Mouse (Mus musculus) MEL (cell line): ENCODE data around the gene Kifap3. TPM values are rescaled to one million over a fixed set of nuclear protein-coding genes. Genes with fewer than 3 reads are reported as not detected.
"Not testable (repeated sequence)": the region's sequence is repeated elsewhere in the genome, so short reads cannot be mapped to it uniquely, and the experiment has no call there.

ENCODE experiments used
- DNase-seq: peaks from one replicate; pipeline ENCODE4 v3.0.0; 2011; ENCODE audit warnings: low read depth, low spot score
- H3K27ac ChIP-seq: 2 replicates; pipeline ENCODE4 v1.5.1; 2012; ENCODE audit warnings: low read depth, mild to moderate bottlenecking, control low read depth, low read length, moderate library complexity; ENCODE audit not compliant: control insufficient read depth
- H3K27me3 ChIP-seq, 2 experiments: fragments of 150-350 bp in 1 of 2; sonication (generic) in 1 of 2; 2 replicates each; pipeline ENCODE4 v1.6.1; 2012; ENCODE audit warnings: low read length in 2 of 2, mild to moderate bottlenecking in 2 of 2, improper control_type of control experiment in 1 of 2, moderate library complexity in 1 of 2; ENCODE audit not compliant: insufficient read depth in 2 of 2, control insufficient read depth in 1 of 2
- H3K36me3 ChIP-seq, 2 experiments: 2 replicates each; pipeline ENCODE4 v1.6.1; 2012 to 2014; ENCODE audit warnings: low read length in 2 of 2, improper control_type of control experiment in 1 of 2, inconsistent platforms in 1 of 2, mild to moderate bottlenecking in 1 of 2; ENCODE audit not compliant: insufficient read depth in 2 of 2, control insufficient read depth in 1 of 2
- H3K4me1 ChIP-seq, 2 experiments: fragments of 150-350 bp in 1 of 2; sonication (generic) in 1 of 2; 2 replicates each; pipeline ENCODE4 v1.6.1; 2012; ENCODE audit warnings: low read length in 2 of 2, improper control_type of control experiment in 1 of 2, mild to moderate bottlenecking in 1 of 2; ENCODE audit not compliant: insufficient read depth in 2 of 2, control insufficient read depth in 1 of 2
- H3K4me3 ChIP-seq, 2 experiments: fragments of 150-350 bp in 1 of 2; sonication (generic) in 1 of 2; 2 replicates each; pipeline ENCODE4 v1.5.1; 2012; ENCODE audit warnings: low read depth in 2 of 2, low read length in 2 of 2, mild to moderate bottlenecking in 2 of 2, moderate library complexity in 2 of 2, control low read depth in 1 of 2, improper control_type of control experiment in 1 of 2; ENCODE audit not compliant: control insufficient read depth in 1 of 2, insufficient read depth in 1 of 2
- H3K79me2 ChIP-seq: 2 replicates; pipeline ENCODE4 v1.6.1; 2012; ENCODE audit warnings: mild to moderate bottlenecking, low read length, moderate library complexity; ENCODE audit not compliant: control insufficient read depth, poor library complexity, insufficient read depth
- H3K9ac ChIP-seq: 2 replicates; pipeline ENCODE4 v1.6.1; 2012; ENCODE audit warnings: low read depth, mild to moderate bottlenecking, control low read depth, low read length, moderate library complexity; ENCODE audit not compliant: control insufficient read depth, poor library complexity, severe bottlenecking
- H3K9me3 ChIP-seq: fragments of 150-350 bp; sonication (generic); replicated peaks from 2 replicates; pipeline ENCODE4 v1.6.1; 2012; ENCODE audit warnings: mild to moderate bottlenecking, low read length, improper control_type of control experiment, moderate library complexity; ENCODE audit not compliant: insufficient read depth
- BHLHE40 ChIP-seq: IDR thresholded peaks from 2 replicates; pipeline ENCODE4 v1.6.1; 2012; ENCODE audit warnings: low read depth, mild to moderate bottlenecking, inconsistent platforms, low read length, improper control_type of control experiment, borderline replicate concordance
- CTCF ChIP-seq, 3 experiments: IDR thresholded peaks in 2 of 3; conservative IDR thresholded peaks in 1 of 3; 2 replicates each; pipeline ENCODE4 v1.5.1; 2011 to 2012; ENCODE audit warnings: low read length in 3 of 3, low read depth in 2 of 3, mild to moderate bottlenecking in 2 of 3, improper control_type of control experiment in 1 of 3, inconsistent platforms in 1 of 3, mixed read lengths in 1 of 3, moderate library complexity in 1 of 3; ENCODE audit not compliant: control insufficient read depth in 1 of 3, insufficient read depth in 1 of 3, poor library complexity in 1 of 3, severe bottlenecking in 1 of 3
- EP300 ChIP-seq, 2 experiments: IDR thresholded peaks; 2 replicates each; pipeline ENCODE4 v1.6.1; 2011; ENCODE audit warnings: improper control_type of control experiment in 2 of 2, low read length in 2 of 2, low read depth in 1 of 2, mild to moderate bottlenecking in 1 of 2
- ETS1 ChIP-seq: IDR thresholded peaks from 2 replicates; pipeline ENCODE4 v1.6.1; 2012; ENCODE audit warnings: low read depth, mild to moderate bottlenecking, inconsistent platforms, low read length, improper control_type of control experiment, moderate library complexity
- GATA1 ChIP-seq: IDR thresholded peaks from 2 replicates; pipeline ENCODE4 v1.6.1; 2011; ENCODE audit warnings: low read depth, low read length, improper control_type of control experiment
- HCFC1 ChIP-seq: IDR thresholded peaks from 2 replicates; pipeline ENCODE4 v1.6.1; 2012; ENCODE audit warnings: low read depth, mild to moderate bottlenecking, inconsistent platforms, low read length, improper control_type of control experiment, moderate library complexity
- MAFK ChIP-seq: IDR thresholded peaks from 2 replicates; pipeline ENCODE4 v1.6.1; 2011; ENCODE audit warnings: low read depth, mild to moderate bottlenecking, low read length, improper control_type of control experiment, borderline replicate concordance
- MAX ChIP-seq: IDR thresholded peaks from 2 replicates; pipeline ENCODE4 v1.6.1; 2011; ENCODE audit warnings: low read length, improper control_type of control experiment
- MEF2A ChIP-seq: IDR thresholded peaks from 2 replicates; pipeline ENCODE4 v1.6.1; 2014; ENCODE audit warnings: low read depth, mild to moderate bottlenecking, inconsistent platforms, low read length, improper control_type of control experiment; ENCODE audit not compliant: poor library complexity, insufficient replicate concordance, severe bottlenecking; ENCODE audit errors: extremely low read depth
- MYB ChIP-seq: IDR thresholded peaks from 2 replicates; pipeline ENCODE4 v1.6.1; 2011; ENCODE audit warnings: mild to moderate bottlenecking, low read depth, low read length, improper control_type of control experiment
- POLR2AphosphoS5 ChIP-seq: IDR thresholded peaks from 2 replicates; pipeline ENCODE4 v1.6.1; 2012; ENCODE audit warnings: low read depth, borderline replicate concordance, mild to moderate bottlenecking, inconsistent platforms, low read length, moderate library complexity, mixed read lengths
- RCOR1 ChIP-seq: IDR thresholded peaks from 2 replicates; pipeline ENCODE4 v1.6.1; 2012; ENCODE audit warnings: low read depth, mild to moderate bottlenecking, inconsistent platforms, low read length, improper control_type of control experiment
- SIN3A ChIP-seq: IDR thresholded peaks from 2 replicates; pipeline ENCODE4 v1.6.1; 2012; ENCODE audit warnings: low read length, improper control_type of control experiment, inconsistent platforms
- TAL1 ChIP-seq: IDR thresholded peaks from 2 replicates; pipeline ENCODE4 v1.6.1; 2012; ENCODE audit warnings: mild to moderate bottlenecking, inconsistent platforms, low read length, moderate library complexity, mixed read lengths
- TCF12 ChIP-seq: IDR thresholded peaks from 2 replicates; pipeline ENCODE4 v1.6.1; 2014; ENCODE audit warnings: low read depth, mild to moderate bottlenecking, inconsistent platforms, low read length, improper control_type of control experiment, moderate library complexity
- UBTF ChIP-seq: IDR thresholded peaks from 2 replicates; pipeline ENCODE4 v1.6.1; 2012; ENCODE audit warnings: low read depth, mild to moderate bottlenecking, inconsistent platforms, low read length, improper control_type of control experiment, moderate library complexity, borderline replicate concordance; ENCODE audit not compliant: insufficient read depth
- USF2 ChIP-seq, 2 experiments: IDR thresholded peaks; 2 replicates each; pipeline ENCODE4 v1.6.1; 2011 to 2012; ENCODE audit warnings: improper control_type of control experiment in 2 of 2, low read length in 2 of 2, borderline replicate concordance in 1 of 2, inconsistent platforms in 1 of 2, low read depth in 1 of 2, mild to moderate bottlenecking in 1 of 2; ENCODE audit not compliant: insufficient read depth in 1 of 2
- ZC3H11A ChIP-seq: IDR thresholded peaks from 2 replicates; pipeline ENCODE4 v1.6.1; 2012; ENCODE audit warnings: low read depth, mild to moderate bottlenecking, inconsistent platforms, low read length, improper control_type of control experiment
- ZKSCAN1 ChIP-seq: IDR thresholded peaks from 2 replicates; pipeline ENCODE4 v1.6.1; 2012; ENCODE audit warnings: low read depth, mild to moderate bottlenecking, inconsistent platforms, low read length, improper control_type of control experiment, moderate library complexity
- polyA plus RNA-seq, 2 experiments: library from polyadenylated mRNA; stranded (reverse) in 1 of 2; unstranded in 1 of 2; fragments of >175 nt in 1 of 2; fragments of >200 nt in 1 of 2; gene quantifications; 2 replicates each; pipeline versions ENCODE4 v1.2.1 to v1.2.4; 2012; ENCODE audit warnings: low replicate concordance in 2 of 2, low read depth in 1 of 2; ENCODE audit not compliant: insufficient read length in 2 of 2, insufficient read depth in 1 of 2, missing spikeins in 1 of 2
- total RNA-seq: library from RNA; depleted of rRNA; stranded (reverse); fragments of 300-350 nt; gene quantifications from 2 replicates; pipeline ENCODE4 v1.2.3, GENCODE M21; 2012

Kifap3 gene
- total and polyA plus RNA-seq, 3 experiments = 5.1 to 7.6 TPM; not detected in 1

- Histone ChIP-seq H3K27me3 (no peaks in the 10 kb centered on the region), H3K27ac (no peak overlapping the region; the same call in 1 of the 2 replicates), H3K79me2 (no peaks in the 10 kb centered on the region), H3K9ac (no peak overlapping the region), H3K36me3 (peaks cover 0 to 16% of the 10 kb centered on the region in 2 experiments; a peak in 2 of 4 replicates), H3K4me3 (no peak overlapping the region), H3K9me3 (no peaks in the 10 kb centered on the region), H3K4me1 (peaks cover 0 to 18% of the 10 kb centered on the region in 2 experiments; a peak in 2 of 4 replicates)
- DNase-seq = peak; percentile 71
- TF ChIP-seq SIN3A = 0 out of 2 replicates have a peak, but pooled peaks have one; percentile 26
- no peak for TF ChIP-seq MAX
- peak; percentile 87 to 88 for TF ChIP-seq EP300 (IDR thresholded peaks at IDR 0.05; ENCODE audit: low read depth in 1 of 2, low read length in 2 of 2)
- TF ChIP-seq RCOR1 = peak; percentile 85
- TF ChIP-seq MYB = no peak
- peak; percentile 90 for TF ChIP-seq GATA1
- TF ChIP-seq ZKSCAN1 = no peak
- TF ChIP-seq TCF12 = peak; percentile 94
- TF ChIP-seq TAL1 = peak; percentile 81
- TF ChIP-seq BHLHE40 = peak; percentile 80
- peak; percentile 66 for TF ChIP-seq ETS1
- TF ChIP-seq POLR2AphosphoS5 = no peak
- TF ChIP-seq USF2 (IDR thresholded peaks at IDR 0.05; ENCODE audit: borderline replicate concordance in 1 of 2, insufficient read depth in 1 of 2, low read depth in 1 of 2, low read length in 2 of 2) = no peak
- TF ChIP-seq MAFK = peak; percentile 43; the same call in 1 of the 2 replicates
Measured at GRCm38 (mm10) chr1:163835062-163835461, 55.7 kb downstream of the Kifap3 start.

GRCm38 (mm10) chr1:163838482-163838881 is 59.1 kb downstream of the Kifap3 start:
- not testable (repeated sequence) for H3K4me3 ChIP-seq, H3K9ac ChIP-seq, DNase-seq, H3K9me3 ChIP-seq, H3K27me3 ChIP-seq, H3K27ac ChIP-seq, H3K79me2 ChIP-seq
- peaks cover 0 to 16% of the 10 kb centered on the region in 2 experiments; a peak in 2 of 4 replicates for H3K36me3 ChIP-seq
- peaks cover 0 to 18% of the 10 kb centered on the region in 2 experiments; a peak in 2 of 4 replicates for H3K4me1 ChIP-seq

GRCm38 (mm10) chr1:163840555-163840954 is 61.2 kb downstream of the Kifap3 start:
- H3K9ac ChIP-seq = no peak overlapping the region
- H3K4me1 ChIP-seq = peaks cover 0 to 10% of the 10 kb centered on the region in 2 experiments; a peak in 2 of 4 replicates
- DNase-seq = peak; percentile 19
- no peaks in the 10 kb centered on the region for H3K27me3 ChIP-seq
- H3K9me3 ChIP-seq = no peaks in the 10 kb centered on the region
- H3K79me2 ChIP-seq = no peaks in the 10 kb centered on the region
- no peak overlapping the region for H3K4me3 ChIP-seq
- peaks cover 0 to 6% of the 10 kb centered on the region in 2 experiments; a peak in 2 of 4 replicates for H3K36me3 ChIP-seq
- no peak for TF ChIP-seq CTCF (IDR thresholded peaks at IDR 0.05 in 2 of 3, conservative IDR thresholded peaks at IDR 0.05 in 1 of 3; ENCODE audit: control insufficient read depth in 1 of 3, insufficient read depth in 1 of 3, low read depth in 2 of 3, low read length in 3 of 3, poor library complexity in 1 of 3, severe bottlenecking in 1 of 3)
- no peak for TF ChIP-seq UBTF
- TF ChIP-seq HCFC1 = no peak
- TF ChIP-seq MEF2A = no peak
- no peak for TF ChIP-seq ZC3H11A
- TF ChIP-seq TAL1 = no peak
- no peak overlapping the region for H3K27ac ChIP-seq
